Mouse (Mus musculus): ENCODE results near the gene Kazn.

The Kazn gene

DNA sequence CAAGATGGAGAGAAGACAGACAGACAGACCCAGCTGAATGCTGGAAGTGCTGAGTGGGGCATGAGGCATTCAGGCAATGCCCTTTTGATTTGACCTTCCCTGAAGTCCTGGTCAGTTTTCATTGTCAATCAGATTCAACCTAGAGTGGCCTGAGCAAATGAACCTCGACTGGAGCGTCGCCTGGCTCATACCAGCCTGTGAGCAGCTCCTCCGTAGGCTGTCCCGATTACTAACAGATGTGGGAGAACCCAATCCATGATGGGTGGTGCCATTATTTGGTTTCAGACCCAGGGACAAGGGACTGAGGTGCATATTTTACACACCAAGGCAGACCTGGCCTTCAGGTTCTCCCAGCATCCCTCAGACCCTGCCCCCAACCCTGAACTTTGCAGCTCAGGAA lies 1.7 kb upstream of the Kazn start:
- no peak for DNase-seq

DNA sequence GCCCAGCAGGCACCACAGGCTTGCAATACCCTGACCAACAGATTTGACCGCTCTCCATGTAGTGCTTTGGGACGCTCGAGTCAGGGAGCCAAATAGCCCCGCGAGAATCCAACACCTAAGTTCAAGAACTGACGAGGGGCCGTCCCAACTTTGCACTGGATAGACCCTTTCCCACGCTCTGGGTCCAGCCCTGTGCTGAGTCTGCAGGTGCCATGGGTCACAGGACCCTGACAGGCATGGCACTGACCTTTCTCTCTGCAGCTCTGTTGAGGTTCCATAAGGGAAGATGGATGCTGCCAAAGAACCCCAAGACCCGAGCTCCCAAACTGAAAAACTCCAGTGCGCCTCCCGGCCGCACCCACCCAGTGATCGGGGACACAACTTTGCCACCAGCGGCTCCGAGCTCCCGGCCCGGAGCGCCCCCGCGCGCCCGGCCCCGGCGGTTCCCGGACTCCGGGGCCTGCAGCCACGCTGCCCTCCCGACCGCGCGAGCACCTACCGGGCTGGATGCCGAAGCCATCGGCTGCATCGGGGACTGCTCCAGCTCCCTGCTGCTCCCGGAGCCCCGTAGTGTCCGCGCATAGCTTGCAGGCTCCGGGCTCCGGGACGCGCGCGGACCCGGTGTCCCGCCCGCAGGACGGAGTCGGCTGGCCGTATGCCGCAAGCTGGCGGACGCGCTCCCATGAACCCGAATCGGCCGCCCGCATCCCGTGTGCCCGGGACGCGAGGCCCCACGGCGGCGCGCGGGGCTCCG lies 538 bp downstream of the Kazn start:
- peak; percentile 67 for DNase-seq

DNA sequence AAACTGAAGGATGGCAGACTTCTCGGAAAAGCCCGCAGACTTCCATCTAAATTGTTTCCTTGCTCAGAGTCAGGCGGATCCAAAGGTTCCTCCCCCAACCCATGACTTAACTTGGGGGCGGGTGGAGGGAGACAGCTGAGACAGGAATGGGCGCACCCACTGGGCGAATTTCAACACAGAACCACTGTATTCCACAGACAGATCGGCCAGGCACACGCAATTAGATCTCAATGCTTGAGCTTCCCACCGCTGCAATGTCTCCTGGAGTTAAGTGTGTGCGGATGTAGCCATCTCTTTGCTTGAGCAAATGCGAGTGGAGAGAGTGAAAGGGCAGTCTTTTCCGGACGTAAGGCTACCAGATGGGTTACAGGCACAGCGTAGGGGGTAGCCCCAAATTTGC lies 1.2 kb downstream of the Kazn start:
- peak; percentile 64 for DNase-seq

DNA sequence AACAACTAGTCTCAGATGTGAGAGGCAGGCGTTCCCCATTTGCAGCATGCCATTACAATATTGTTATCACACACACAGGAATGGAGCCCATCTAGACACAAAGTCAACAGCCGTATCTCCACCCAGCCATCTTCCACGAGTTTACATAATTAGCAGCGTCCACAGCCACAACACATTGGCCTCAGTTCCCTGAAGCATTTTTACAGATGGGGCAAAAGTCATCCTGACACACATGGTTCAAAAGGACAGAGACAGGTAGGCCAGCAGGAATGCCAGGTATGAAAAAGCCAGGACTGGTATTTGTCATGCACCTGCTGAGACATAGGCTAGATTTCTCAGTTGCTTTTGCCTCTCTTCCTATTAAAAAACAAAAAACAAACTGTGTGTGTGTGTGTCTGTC lies 2.5 kb downstream of the Kazn start:
- no peak for DNase-seq

DNA sequence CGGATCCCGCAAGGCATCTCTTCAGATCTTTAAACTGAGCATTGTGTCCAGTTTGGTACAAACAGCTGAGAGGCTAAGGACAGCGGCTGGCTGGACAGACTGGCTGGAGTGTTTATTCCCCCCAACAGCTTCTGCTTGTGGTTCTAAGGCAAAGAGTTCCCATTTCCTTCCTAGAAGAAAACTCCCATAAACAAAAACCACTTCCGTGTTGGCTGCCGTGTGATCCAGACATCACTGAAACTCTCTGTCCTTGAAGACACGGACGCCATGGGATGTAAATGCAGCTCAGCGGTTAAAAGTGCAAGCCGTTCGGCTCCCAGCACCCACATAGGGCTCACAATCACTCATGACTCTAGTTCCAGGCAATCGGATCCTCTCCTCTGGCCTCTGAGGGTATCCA lies 3.8 kb downstream of the Kazn start:
- no peak for DNase-seq

DNA sequence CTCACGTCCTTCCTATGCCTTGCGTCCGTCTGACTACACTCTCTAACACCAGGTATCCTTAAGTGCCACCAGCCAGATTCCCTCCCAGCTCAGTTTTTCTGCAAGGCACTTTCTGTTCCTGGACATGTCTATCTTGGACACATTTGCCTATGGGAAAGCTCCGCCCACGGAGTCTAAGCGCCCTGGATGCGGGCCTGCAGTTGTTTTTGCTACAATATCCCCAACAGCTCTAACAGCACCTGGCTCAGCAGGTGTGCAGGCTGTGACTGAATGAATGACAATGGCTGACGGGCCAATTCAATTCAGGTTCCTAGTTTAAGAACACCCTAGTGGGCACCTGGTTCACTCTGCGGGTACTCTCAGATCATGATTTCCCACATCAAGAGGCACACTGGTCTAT lies 4.4 kb downstream of the Kazn start:
- DNase-seq, result no peak

DNA sequence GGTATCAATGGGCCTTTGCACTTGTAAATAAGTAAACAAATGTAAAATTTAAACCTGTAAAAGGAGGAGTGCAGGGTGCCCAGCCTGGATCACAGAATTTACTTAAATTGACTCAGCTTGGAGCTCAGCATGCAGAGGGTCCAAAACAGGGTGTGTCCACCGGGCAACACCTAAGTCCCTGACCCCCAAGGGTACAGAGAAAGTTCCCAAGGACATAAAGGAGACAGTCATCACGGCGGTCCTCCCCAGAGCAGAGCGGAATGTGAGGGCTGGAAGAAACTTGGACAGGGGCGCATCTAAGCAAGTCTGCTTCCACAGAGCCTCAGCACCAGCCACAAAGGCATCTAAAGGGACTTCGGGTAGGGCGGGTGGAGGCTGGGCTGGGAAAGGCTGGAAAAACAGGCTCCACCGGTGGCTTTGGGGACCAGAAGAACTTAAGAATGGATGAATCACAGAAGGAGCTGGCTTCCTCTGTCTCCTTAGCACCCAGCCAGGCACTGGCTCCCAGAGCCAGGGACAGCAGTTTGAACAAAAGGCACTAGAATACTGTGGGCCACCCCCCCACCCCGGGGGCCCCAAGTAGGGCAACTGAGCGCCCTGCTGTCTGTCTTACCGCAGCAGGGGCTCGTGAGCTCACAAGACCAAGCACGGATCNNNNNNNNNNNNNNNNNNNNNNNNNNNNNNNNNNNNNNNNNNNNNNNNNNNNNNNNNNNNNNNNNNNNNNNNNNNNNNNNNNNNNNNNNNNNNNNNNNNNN lies 10.2 kb downstream of the Kazn start:
- DNase-seq, result no peak

DNA sequence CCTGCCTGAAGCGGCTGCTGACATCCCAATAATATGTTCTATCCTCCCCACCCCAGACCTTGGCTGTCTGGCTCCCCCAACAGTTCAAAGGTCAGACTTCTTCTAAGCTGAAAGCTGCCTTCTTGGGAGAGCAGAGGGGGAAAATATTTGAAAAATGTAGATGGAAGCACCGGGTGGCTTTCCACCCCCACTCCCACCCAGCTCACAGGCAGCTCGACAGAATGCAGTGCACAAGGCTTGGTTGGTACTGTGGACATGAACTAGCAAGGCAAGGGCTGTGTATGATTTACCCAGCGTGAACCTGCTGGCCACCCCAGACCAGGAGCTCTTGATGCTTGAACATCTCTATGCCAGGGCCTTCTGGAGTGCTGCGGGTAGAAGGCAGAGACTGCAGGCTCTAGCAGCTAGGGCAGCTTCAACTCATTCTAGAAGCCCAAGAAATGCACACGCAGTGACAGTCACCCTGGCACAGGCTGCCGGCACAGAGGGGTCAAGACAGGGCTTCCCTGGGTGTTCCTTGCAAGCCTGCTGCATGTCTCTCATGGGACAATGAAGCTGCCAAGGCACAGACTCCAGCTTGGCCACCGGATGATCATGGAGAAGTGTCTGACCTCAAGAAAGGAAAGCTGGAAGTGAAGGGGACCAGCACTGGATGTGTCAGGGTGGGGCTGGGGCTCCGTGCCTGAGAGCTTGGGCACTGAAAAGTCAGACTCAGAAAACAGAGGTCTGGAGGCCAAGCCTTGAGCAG lies 15.1 kb downstream of the Kazn start:
- peak; percentile 78 for DNase-seq

DNA sequence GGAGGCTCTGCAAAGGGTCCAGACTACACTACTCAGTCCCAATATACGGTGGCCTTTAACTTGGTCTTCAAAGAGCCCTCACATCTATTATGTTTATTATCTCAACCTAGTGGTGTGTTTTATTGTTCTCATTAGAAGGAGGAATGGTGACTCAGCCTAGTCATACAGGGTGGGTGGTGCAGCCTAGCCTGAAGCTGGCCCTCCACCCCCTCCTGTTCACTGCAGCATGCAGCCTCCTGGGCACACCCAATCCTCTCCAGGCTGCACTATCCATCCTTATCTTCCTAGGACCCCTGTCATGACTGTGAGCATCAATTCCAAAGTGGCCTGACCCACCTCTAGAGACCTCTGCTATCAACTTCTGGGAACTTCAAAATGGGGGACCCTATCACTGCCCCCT lies 16.8 kb downstream of the Kazn start:
- no peak for DNase-seq

DNA sequence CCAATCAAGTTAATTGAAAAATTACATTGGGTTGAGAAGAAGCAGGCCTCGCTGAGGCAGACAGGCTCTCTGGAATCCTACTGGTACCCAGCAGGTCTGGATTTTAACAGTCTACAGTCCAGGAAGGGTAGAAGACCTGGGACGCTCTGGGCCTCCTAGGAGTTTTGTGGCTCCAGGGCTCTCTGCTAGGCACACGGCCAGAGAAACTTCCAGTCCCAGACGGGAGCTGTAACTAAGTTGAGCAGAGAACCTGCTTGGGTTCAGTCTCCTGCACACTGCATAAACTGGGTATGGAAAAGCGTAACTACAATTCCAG lies 17.5 kb downstream of the Kazn start:
- no peak for DNase-seq

DNA sequence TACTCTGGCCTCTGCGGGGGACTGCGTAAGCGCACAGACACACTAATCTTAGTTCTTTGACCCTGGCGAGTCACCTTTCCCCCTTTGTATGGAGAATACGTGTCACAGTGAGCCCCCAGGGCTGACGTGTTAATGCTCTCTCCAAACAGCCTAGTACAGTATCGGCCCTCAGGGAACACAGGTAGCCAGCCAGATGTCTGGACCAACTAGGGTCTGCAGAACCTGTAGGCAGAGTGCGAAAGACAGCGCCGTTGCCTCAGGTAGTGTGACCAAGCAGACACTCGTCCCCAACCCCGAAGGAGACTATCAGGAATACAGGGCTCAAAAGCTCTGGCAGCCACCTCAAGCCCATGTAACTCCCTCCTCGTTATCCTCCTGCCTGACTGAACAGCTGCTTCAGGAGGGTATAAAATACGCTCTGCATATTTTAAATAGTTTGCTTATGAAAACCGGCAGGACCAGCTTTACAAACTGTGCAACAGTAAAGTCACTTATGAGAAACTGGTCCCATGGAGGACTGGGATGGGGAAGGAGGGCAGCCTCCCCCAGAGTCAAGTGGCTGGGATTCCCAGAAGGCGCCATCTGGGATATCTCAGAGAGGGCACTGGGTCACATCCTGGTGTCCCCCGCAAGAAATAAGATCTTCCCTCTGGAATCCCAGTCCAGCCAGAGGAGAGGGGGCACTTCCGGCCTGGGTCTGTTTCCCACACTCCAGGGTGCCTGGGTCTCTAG lies 18.0 kb downstream of the Kazn start:
- DNase-seq, result no peak

DNA sequence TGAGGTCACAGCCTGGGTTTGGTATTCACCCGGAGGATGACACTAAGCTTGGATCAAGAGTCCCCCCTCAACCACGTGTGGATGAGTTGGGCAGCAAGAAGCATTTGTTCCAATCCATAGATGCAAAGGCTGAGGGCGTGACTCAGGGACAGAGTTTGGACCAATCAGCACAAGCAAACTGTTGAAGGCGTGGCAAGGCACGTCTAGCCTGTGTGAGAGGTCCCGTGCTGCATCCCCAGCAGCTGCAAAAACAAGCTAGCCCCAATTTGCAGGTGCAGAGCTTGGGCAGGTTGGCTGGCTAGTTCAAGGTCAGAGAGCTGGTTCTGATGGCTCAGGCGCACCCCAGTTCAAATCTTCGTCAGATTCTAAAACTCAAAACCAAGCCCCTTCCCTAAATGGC lies 20.2 kb downstream of the Kazn start:
- no peak for DNase-seq

DNA sequence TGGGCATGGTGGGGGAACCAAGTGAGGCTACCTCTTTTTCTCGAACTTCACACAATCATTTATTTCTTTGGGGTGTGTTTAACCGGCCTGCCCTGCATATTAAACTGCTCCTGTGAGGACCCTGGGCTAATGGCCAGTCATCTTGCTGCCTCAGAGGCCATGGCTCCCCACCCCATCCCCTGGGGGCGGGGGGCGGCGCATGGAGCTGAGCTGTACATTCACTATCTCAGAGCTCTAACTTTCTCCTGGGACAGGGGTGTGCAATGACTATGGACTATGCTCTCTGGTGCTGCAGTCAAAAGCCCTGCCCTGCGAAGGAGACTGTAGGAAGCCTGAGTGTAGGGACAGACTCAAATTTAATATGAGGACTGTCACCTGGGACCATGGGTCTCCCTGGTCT lies 22.2 kb downstream of the Kazn start:
- no peak for DNase-seq

DNA sequence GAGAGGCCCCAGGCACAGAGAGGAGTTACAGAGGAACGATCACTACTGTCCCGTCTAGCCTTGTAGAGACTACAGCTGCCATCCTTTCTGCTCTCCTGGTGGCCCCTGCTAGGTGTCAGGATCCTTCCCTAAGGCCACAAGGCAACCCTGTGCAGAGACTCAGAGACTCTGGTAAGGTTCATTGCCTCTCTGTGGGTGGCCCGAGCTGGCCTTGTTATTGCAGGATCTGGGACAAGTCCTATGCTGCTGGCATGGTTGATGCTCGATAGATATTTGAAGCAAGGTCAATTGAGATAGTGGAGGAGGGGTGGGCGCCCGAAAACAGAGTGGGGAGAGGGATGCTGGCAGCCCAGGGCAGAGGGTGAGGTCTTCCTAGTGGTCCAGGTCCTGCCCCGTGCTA lies 23.4 kb downstream of the Kazn start:
- peak; percentile 72 for DNase-seq

DNA sequence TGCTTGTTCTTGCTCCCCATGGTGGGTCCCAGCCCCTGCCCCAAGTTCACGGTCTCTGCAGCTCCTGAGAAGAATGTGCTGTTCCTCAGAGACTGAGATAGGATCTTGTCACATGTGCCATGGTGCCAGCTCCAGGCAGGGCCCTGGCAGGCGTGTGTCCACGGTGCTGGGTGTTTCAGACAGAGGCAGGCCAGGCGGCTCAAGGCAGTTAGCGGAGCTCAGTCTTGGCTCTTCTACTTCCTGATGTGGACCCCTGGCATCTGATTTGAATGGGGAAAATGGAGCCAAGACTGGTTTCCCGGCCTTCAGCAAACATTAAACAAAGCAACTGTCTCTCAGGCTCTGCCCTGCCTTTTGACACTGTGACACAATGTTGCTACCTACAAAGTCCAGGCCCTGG lies 24.7 kb downstream of the Kazn start:
- no peak for DNase-seq

DNA sequence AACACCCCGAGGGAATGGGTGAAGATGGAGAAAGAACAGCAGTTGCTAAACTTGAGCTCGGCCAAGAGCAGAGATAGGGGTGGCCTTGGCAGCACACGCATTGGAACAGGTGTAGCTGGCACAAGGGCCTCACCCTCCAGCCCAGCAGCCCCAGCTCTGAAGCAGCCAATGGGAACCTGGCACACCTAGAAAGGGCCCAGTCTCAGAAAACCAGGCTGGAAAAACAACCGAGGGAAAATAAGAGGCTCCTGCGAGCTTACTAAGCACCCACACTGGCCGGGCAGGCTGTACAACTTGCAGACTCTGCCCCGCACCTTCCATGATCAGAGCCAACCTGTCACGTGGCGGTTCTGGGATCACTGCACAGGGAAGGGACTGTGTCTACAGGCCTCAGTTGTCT lies 26.8 kb downstream of the Kazn start:
- DNase-seq, result peak; percentile 87

DNA sequence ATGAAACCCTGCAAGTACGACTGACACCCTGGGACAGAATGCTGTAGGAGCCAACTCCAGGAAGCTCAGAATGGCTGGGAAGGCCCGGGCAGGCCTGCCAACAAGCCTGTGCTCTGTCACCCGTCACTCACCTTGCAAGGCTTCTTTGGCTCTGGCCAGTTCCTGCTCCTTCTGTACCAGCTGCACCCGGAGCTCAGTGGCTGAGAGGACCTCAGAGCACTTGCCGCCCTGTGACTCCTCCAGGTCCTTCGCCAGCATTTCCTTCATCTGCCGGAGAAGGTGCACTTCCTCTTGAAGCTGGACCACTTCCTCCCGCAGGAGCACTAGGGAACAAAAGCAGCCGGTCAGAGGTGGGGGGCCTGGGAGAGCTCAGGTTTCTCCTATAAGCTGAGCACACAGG lies 29.3 kb downstream of the Kazn start:
- DNase-seq, result peak; percentile 77

DNA sequence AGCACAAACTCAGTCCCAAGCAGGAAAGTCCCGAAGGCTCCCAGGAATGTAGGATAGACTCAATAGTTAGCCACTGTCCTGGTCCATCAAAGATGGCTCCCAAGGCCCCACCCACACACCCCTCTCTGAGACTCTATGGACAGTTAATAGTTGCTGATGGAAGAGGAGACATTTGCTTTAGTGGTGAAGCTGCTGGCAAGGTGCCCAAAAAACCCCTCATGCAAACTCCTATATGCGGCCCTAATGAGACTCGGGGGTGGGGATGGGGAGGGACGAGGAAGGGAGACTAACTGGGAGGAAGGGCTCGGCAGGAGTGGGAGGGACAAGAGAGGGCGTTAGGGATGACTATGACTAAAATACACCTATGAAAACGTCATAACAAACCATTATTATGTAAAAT lies 29.7 kb downstream of the Kazn start:
- no peak for DNase-seq

DNA sequence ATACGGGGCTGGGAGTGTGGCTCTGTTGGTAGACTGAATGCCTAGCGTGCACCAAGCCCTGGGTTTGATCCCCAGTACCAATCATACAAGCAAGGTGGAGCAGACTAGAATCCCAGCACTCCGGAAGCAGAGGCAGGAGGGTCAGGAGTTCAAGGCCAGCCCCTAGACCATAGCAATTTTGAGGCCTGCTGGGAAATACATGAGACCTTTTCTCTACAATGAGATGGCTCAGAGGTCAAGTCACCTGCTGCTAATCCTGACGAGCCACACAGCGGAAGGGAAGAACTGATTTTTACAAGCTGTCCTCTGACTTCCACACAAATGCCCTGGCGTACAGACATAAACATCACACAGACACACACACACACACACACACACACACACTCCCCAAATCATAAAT lies 33.5 kb downstream of the Kazn start:
- no peak for DNase-seq

DNA sequence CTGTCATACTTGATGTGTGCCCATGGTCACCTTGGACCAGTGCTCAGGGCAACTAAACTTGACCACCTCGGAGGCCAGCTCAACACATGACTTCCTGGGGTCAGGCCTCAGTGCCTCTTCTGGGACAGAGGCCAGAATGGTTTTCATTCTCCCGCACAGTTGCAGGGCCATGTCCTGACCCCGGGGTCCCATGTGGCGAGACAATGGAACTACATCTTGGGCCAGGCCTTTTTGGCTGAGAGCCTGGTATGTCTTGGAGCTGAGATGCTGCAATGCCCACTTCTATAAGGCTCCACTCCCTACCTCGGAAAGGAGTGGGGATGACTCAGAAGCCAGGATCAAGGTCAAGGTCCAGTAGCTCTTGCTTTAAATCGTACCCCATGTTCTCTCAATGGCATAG lies 42.6 kb downstream of the Kazn start:
- DNase-seq, result peak; percentile 93

DNA sequence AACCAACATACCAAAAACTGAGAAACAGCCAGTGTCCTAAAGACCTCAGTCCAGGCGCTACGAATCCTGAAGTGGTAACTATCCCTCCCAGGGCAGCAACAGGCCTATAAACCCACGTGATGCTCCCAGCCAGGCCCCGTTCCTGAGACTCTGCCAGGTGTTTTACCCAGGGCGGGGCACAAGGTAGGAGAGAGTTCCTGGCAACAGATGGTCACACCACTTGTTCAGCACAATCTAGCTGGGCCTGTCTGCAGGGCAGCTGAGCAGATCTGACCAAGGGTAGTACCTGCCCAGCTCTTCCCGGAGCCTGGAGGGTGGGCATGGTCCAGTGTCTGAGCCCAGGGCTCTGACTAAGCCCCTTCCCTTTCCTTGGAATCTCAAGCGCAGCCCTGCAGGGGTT lies 45.4 kb downstream of the Kazn start:
- DNase-seq, result peak; percentile 94

DNA sequence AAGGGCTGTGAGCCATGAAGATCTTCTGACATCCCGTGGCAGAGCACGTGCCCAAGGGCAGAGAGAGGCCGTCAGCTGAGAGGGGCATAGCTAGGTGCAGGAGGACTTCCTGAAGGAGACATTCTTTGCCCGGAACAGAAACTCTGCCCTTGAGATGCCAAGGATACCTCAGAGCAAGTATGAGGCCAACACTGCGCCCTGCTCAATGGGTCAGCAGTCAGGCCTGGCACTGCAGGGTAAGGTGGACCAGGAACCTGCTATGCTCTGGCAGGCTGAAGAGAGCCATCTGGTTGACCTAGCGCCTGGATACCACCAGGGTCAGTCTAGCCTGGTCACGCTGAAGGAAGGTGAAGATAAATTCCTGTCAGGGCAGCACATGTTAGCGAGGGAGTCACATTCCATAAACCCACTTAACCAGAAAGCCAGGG lies 46.0 kb downstream of the Kazn start:
- peak; percentile 97 for DNase-seq

DNA sequence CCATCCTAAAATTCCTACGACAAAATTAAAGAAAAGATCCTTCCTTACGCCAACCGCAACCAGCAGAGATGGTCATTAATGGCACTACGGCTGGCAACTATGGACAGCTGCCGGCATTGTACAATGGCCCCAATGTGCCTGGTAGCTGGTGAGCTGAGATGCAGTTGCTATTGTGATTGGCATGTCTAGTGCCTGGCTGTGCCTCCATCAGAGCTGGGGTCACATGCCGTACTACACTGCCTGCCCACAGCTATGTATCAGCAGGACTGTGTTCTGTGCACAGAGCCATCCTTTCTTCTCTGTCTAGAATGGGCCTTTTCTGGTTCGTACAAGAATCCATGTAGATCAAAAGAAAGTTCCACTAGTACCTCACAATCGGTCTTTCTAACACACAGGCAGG lies 49.2 kb downstream of the Kazn start:
- DNase-seq, result no peak

DNA sequence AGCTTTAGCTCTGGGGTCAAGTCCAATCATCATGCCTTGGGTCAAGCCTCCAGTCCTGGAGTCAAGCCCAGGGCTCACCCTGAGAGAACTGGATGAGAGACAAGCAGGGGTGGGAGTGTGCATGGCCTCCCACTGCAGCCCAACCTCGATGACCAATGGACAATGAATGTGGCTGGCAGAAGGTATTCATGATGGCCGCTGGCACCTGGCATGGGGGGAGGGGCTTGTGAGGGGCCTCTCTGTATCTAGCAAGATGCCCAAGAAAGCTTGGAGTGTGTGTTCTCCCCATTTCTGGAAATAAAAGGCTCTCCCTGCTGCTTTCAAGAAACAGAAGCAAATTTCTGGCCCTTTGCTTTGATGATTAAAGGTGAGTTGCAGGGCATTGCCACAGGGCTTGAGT lies 50.7 kb downstream of the Kazn start:
- no peak for DNase-seq

Measured in kidney, adult 11 months (tissue).